Mouse (Mus musculus) left cerebral cortex, adult 11 months (tissue): ENCODE results near the gene Arhgap35.
"Not testable (repeated sequence)": the region's sequence is repeated elsewhere in the genome, so short reads cannot be mapped to it uniquely, and the experiment has no call there.

Experiments used
- DNase-seq: peaks from one replicate; pipeline ENCODE4 v3.0.0; 2022; ENCODE audit warnings: low spot score

The Arhgap35 gene

DNA sequence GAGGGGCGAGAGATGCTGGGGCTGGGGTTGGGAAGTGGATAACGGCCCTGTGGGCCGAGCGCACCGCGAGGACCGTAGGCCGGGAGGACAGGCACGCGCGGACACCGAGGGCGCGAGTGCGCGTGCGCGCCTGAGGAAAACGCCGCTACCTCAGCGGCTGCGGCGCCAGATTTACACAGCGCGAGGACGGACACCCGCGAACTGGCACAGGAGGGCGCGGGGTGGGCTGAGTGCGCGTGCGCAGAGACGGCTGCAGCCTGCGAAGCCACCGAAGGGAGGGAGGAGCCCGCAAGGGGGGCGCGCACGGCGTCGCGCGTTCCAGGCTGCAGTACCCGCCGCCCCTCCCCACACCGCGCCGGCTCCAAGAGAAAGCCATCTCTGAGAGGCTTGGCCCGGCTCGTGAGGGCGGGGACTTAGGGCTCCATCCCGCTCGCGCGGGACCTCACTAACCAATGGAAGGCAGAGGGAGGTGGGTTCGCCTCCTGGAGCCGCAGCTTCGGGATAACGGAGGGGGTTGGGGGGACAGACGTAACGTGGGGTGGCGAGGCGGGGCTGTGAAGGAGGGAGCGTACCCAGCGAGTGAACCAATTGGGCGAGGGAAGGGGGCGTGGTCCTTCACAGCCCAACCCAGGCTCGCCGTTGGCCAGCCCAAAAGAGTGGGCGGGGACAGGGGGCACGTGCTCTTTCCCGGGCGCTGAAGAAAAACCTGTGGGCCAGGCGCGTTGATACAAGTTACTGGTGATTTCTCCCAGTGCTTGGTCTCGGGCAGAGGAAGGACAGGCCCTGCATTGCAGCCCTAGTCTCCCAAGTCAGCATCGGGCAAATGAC is at the start of gene Arhgap35:
TSS of gene Arhgap35 (minus strand) at position 106 of the 828 bp plus-strand sequence.
- DNase-seq, result peak; percentile 100

GRCm38 (mm10) chr7:16644260-16644659 is 29.5 kb upstream of the Arhgap35 start:
- no peak for DNase-seq

GRCm38 (mm10) chr7:16643106-16643505 is 28.3 kb upstream of the Arhgap35 start:
- not testable (repeated sequence) for DNase-seq

GRCm38 (mm10) chr7:16639028-16639427 is 24.2 kb upstream of the Arhgap35 start:
- DNase-seq, result no peak

- DNase-seq, result no peak
These were observed 20.3 kb upstream of the Arhgap35 start for GRCm38 (mm10) chr7:16635116-16635515.

GRCm38 (mm10) chr7:16633913-16634312 is 19.1 kb upstream of the Arhgap35 start:
- not testable (repeated sequence) for DNase-seq

- no peak for DNase-seq
These were observed 17.1 kb upstream of the Arhgap35 start for GRCm38 (mm10) chr7:16631932-16632331.

DNA sequence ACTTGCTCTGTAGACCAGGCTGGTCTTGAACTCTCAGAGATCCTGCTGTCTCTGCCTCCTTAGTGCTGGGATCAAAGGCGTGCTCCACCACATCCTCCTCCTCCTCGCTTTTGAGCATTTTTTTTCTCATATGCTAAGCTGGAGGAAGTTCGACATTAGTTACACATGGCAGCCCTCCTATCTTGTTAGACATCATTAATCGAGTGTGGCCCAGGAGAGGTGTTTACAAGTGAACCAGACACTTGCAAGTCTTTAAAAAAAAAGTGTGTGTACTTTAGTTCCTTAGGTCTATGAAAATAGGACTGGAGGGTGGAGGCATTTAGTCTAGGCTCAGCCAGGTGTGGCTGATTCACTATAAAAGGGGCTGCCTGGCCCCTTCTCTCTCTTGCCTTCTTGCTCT is 16.2 kb upstream of the Arhgap35 start:
- no peak for DNase-seq

- DNase-seq, result no peak
These were observed 15.0 kb upstream of the Arhgap35 start for GRCm38 (mm10) chr7:16629598-16630296.

DNA sequence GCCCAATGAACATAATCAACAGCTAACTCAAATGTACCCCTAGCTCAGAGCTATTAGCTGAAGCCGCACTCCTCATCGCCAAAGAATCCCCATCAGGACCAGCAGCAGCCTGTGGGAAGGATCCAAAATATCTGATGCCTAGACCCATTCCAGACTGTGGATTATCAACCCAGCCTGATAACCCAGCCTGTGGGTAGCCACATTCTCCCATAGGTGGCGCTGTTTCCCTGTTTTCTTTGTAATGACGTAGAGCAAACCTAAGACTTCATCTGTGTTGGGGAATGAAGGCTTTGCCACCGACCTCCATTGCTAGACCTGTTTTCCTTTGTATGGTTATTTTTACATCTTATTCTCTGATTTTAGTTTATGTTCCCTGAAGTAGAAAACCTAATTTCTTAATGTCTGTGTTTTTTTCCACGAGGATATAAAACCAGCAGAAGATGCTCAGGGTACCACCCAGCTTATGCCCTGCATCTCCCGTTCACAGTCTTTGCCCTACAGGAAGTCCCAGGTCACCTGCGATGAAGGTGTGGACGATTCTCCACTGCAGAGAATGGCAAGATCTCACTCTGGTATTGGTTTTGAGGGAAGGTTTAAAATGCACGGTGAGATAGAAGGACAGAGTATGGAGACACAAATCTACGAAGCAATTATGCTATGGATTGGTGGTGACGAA is 13.4 kb upstream of the Arhgap35 start:
- DNase-seq, result no peak

- no peak for DNase-seq
These were observed 8.9 kb upstream of the Arhgap35 start for GRCm38 (mm10) chr7:16623687-16624086.

- DNase-seq, result no peak
These were observed 8.3 kb upstream of the Arhgap35 start for GRCm38 (mm10) chr7:16623131-16623530.

DNA sequence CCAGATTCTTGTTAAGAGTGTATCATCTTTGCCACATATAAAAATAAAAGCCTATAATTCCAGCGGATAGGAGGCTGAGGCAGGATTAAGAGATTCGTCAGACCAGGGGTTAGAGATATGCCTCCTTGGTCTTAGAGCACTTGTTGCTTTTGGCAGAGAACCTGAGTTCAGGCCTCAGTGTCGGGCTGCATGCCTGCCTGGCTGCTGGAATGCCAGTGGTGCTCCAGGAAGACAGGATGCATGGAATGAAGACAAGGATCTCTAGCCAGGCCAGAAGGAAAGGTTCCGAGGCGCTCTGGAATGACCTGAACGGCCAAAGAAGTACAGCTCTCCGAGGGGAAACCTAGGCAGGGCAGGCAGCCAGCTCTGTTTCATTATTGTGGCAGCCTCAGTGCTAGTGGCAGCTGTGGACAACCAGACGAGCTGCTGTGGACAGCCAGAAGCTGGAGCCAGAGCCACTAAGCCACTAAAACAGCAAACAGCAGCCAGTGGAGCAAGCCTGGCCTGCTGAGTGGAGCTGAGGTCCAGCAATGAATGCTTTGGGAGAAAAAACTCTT is 6.4 kb upstream of the Arhgap35 start:
- no peak for DNase-seq

- DNase-seq, result no peak
These were observed 3.9 kb upstream of the Arhgap35 start for GRCm38 (mm10) chr7:16618661-16619211.

DNA sequence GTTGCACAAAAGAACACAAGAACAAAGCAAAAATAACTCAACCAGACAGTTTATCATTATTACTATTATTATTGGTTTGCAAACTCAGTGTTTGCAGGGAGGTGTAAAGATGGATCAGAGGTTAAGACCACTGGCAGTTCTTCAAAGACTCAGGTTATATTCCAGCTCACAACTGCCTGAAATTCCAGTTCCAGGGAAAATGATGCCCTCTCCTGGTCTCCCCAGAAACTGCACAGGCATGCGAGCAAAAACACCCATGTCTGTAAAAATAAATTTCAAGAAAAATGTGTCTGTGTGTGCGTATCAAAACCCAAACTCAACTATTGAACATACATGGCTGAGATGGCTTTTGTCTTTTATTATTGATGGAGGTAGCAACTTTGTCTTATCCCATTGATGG is 2.3 kb upstream of the Arhgap35 start:
- no peak for DNase-seq

GRCm38 (mm10) chr7:16614171-16614887 is 464 bp downstream of the Arhgap35 start:
- DNase-seq, result no peak

DNA sequence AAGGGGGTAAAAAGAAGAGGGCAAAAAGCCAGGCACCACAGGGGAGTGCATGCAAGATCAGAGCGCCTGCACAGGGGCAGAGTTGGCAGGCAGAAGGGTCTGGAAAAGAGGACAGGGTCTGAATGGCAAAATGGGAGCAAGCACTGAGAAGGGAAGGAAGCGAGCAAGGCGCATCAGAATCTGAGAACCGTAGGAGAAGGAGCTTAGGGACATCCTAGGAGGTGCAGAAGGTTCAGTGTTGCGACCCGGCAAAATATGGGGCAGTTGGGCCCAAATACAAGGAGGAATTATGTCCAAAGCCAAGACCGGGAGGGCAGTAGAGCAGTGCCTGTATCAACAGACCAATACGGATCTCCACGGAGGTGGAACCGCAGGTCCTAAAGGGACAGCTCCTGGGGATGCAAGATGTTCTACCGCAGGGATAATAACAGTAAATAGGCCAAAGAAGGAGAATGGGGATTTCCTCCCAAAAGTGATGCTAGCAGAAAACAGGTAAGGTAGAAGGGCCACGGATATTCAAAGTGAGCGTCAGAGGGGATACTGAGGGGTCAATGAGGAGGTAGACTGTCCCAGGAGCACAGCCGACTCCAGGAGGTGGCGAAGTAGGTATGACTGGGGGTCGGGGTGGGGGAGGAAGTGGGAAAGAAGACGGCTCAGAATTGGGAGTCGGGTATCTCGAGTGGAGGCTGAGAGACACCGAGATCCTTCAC is 1.2 kb downstream of the Arhgap35 start:
- no peak for DNase-seq

DNA sequence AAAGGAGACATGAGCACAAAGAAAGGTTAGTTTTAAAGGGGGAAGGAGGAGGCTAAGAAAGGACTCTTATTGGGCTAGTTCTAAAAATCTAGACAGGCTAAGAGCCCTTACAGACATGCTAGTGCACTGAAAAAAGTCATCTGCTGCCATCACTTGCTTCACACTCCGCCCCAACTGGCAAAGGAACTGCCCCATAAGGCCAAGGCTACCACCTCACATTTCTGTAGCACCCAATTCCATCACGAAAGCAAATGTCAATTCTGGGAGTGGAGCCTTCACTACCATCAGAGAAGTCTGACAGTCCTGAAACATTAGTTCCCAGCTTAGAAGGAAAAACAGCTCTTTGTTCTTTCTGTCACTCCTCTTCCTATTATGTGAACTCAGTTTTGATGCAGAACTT is 4.4 kb downstream of the Arhgap35 start:
- DNase-seq, result no peak

DNA sequence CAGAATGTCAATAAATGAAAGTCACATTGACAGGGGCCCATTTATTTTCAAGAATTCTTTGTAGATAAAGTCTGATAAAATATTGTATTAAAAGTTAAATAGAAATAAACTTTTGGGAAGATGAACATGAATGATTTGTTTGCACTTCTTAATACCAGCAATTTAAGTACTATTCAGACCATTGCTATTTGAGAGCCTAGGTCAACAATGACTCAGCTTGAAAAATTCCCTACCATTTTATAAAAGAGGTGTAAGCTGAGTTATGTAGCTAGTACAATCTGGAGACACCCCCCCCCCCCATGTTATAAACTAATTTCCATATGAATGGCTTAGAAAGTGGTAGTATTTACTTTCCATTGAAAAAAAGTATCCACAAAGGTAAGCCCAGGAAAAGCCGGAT is 5.8 kb downstream of the Arhgap35 start:
- no peak for DNase-seq

GRCm38 (mm10) chr7:16608046-16608445 is 6.7 kb downstream of the Arhgap35 start:
- no peak for DNase-seq

- not testable (repeated sequence) for DNase-seq
These were observed 8.0 kb downstream of the Arhgap35 start for GRCm38 (mm10) chr7:16606808-16607207.
